Mouse (Mus musculus) liver, postnatal 0 days (tissue): ENCODE measurements at regions not wholly inside any gene's neighbourhood (a gene's known extent, or its start where the extent isn't known, plus 50 kb on each side); places are given as distances from the start of the nearest gene placed in this dataset.

Experiments used
- CTCF ChIP-seq: sonication (generic); IDR thresholded peaks from 2 replicates; pipeline ENCODE4 v1.5.1; 2016; ENCODE audit warnings: antibody characterized with exemption, low read depth
- EP300 ChIP-seq: IDR thresholded peaks from 2 replicates; pipeline ENCODE4 v1.6.1; 2016; ENCODE audit warnings: antibody characterized with exemption, low read depth, mild to moderate bottlenecking

- no peak for TF ChIP-seq CTCF
- TF ChIP-seq EP300 = no peak
Observed at GRCm38 (mm10) chr16:23680434-23680833, 159.8 kb upstream of the Masp1 start.
